Mouse (Mus musculus) adipocyte (in vitro differentiated cells): ENCODE data around the gene Susd6.
A peak's percentile ranks its signal among the peaks of the same experiment; 100 is the strongest.
"Not testable (repeated sequence)": the region's sequence is repeated elsewhere in the genome, so short reads cannot be mapped to it uniquely, and the experiment has no call there.

ENCODE experiments used
- DNase-seq: peaks from one replicate; pipeline ENCODE4 v3.0.0-alpha.2; 2016; ENCODE audit warnings: low spot score

Gene Susd6

DNA sequence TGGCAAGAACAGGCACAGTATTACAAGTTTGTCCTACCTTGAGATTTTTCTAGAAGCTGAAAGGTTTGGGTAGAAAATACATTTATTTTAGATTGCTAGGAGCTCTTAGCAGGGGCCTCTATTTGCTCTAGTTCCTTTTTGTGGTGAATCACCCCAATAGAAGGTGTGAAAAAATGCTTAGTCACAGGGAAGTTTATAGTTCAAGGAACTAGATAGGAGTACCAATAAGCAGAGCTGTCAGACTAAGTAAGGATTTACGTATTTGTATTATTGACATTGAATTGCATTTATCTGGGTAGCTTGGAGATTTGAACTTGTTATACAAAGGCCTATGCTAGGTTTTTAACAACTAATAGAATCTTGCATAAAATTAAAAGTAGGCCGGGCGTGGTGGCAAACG, 23.6 kb downstream of the Susd6 start:
- no peak for DNase-seq

DNA sequence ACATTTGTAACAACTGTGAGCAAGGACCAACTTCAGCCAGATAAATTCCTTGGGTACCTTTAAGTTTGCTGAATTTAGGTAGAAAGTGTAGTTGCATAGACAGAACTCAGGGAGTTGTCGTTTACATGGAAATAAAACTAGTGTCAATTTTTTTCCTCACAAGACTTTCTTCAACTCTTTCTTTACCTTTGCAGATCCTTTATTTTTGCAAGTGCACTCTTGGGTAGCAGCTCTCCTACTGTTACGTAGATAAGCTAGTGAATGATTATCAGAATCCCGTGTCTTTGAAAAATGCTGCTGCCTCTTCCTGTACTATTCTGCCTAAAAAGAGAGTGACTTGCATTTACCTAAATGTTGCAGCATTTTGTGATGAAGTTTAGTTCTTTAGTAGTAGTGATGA, 24.2 kb downstream of the Susd6 start:
- no peak for DNase-seq

DNA sequence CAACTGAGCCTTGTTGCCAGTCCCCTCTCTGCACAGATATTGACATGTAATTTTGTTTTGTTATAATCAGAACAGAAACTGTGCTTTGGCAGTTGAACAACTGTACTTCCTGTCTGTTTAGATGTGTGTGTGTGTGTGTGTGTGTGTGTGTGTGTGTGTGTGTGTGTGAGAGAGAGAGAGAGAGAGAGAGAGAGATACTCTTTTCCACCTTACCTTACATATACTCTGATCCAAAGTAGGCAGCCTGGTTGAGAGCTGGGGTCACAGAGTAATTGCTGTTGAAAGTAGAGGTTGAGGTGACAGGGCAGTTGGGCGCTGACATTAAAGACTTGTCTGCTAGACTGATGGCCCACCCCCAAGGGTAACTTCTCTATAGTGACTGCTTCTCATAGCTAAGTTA, 25.0 kb downstream of the Susd6 start:
- no peak for DNase-seq

GRCm38 (mm10) chr12:80815893-80816292, 25.6 kb downstream of the Susd6 start:
- no peak for DNase-seq

DNA sequence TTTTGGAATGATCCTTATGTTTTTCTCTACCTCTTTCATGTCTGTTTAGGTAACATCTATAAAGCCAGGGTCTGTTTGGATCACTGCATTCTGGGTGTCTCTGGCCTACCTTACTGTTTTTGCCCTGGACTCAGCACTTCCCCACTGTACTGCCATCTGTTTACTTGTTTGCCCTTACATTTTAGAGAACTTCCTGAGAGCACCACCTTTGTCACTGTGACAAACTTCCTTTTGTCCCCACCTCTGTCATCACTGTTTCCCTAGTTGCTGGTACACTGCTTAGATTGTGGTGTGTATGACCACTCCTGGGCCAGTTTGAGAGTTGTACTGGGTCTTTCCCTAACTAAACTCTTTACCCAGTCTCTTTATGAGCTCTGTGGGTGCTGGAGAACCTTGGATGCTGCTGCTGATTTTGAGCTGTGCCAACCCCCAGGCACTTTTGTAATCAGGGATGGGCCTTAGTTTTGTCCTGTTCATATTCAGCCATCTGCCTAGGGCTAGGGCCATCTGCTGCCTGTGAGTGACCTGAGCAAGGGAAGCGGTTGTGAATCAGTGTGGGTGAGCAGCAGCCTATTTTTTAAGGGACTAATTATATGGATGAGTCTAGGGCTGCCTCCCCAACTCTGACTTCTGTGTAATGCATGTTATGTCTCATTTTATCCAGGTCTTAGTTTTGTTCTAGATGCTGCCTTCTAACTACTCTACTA, 26.2 kb downstream of the Susd6 start:
- DNase-seq, result no peak

DNA sequence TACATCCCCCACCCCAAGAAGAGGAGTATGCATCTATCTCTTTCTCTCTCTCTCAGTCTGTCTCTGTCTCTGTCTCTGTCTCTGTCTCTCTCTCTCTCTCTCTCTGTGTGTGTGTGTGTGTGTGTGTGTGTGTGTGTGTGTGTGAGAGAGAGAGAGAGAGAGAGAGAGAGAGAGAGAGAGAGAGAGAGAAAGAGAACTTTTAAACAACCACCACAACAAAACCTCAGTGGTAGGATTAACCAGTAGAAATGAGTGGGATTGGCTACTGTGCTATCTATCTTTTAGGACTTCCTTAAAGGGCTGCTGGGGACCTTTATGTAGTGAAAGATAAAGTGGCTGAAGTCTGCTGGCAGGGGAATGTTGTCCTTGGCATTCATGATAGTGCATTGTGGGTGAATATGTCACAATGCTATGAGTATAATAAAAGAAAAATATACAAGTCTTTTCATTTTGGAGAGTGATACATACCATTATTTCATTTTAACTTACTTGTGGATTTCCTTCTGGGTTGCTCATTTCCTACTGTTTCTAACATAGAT, 27.5 kb downstream of the Susd6 start:
- peak; percentile 68 for DNase-seq

DNA sequence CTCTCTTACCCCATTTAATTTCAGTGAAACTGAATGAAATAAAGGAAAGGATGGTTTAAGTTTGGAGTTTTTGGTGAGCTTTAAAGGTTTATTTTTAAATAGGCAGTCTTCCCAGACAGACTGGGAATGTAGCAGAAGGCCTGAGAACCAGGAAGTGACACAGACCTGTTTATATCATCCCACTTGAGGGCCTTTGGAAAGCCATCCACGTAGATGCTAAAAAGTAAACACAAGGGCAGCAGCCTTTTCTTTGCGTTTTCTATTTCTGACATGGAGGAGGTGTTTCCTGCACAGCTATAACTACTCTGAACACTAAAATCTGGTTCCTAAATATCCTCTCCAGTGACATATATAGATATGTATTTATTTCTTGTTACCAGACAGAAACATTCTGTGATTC, 28.7 kb downstream of the Susd6 start:
- DNase-seq, result not testable (repeated sequence)

DNA sequence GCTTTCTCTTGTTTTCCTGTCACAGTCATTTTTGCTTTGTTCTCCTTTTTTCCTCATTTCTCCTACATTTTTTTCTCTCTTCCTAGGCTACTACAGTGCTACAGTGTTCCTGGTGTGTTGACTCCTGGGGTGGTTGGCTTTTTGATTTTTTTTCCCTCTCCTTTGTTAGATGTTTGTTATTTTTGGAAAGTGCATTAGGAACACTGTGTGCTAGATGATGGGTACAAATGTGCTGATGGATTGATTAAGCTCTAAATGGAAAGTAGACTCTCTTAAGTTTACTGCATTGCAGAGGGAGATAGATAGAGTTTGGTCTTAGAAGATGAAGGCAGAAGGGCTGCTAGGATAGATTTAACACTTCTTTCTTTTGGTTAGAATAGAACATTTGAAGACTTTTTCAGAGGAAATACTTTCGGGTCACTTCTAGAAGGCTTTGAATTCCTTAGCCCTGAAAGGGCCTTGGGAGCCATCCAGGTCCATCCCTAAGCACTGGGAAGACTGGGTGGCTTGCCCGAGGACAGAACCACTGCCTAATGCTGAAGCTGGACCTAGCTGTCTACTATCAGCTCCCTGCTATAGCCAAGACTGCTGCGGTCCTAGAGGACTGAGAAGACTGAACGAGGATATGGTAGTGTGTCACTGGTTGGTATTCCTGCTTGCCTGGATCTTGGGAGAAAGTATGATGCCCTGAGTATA, 31.1 kb downstream of the Susd6 start:
- DNase-seq, result peak; percentile 16

DNA sequence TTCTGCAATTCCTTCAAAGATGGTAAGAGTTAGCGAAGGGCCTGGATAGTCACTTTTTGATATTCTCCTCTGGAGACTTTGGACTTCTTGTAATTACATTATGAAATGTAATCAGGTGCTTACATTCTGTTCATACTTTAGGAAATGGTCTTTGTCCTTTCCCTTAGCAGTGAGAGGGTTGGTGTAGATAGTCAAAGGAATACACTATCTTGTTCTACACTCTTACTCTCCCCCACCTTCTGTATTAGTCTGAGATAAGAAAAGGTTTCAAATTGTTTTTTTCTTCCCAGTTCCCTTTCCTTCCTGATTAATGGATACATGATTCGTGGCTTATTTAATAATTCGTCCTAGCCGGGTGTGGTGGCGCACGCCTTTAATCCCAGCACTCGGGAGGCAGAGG, 32.2 kb downstream of the Susd6 start:
- no peak for DNase-seq

DNA sequence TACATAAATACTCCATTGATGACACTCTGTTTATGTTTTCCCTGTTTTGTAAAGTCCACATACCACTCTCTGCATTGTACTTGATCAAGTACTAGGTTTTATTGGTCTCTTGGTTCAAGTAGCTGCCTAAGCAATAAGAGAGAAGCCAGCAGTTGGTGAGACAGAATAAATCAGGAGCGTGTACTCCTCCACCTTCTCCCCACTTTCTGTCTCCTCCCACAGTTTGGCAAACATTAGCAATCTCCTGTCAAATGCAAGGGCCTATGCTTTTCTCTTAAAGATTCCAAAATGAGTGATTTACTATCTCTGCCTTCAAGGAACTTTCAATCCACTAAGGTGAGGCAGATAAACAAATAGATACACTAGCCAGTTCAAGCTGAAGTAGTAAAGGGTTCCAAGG, 33.9 kb downstream of the Susd6 start:
- peak; percentile 38 for DNase-seq

DNA sequence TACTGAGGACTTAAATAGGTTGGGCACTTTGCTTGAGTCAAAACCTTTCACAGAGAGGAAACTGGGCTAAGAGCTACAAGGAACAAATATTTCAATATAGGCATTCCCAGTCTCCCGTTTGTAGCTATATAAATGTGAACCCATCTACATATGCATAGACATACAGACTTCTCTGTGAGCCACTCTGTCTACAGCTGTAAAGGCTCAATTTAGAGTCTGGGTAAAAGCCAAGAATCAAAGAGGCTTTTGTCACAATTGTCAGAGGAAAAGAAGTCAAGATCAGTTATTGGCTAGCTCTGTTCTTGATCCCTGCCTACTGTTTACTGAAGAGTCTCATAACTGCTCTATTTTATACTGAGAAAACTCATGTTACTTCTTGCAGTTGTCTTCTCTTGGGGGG, 36.1 kb downstream of the Susd6 start:
- DNase-seq, result no peak

DNA sequence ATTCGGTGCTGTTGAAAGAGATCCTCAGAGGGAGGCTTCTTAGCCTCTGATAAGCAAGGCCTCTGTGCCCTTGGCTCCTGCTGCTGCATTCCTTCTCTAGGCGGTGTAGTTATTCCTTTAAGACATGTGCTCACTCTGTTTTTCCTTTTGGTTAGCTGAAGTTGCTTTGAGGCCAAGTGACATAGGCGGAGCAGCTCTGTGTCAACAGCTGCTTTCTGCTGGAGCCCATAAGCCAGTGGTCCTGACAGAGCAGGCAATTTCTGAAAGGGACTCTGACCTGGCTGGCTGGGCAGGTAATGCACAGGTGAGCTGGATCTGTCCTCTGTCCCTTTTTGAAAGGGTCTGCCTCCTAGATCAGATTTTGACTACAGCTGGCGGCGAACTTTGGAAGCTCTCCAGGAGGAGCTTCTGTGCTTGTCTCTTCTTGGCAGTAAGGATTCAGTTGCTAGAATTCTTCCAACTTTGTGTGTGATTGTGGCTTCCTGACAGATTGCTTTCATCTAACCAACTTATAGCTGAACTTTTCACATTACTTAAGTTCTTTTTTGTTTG, 37.2 kb downstream of the Susd6 start:
- DNase-seq, result peak; percentile 45

DNA sequence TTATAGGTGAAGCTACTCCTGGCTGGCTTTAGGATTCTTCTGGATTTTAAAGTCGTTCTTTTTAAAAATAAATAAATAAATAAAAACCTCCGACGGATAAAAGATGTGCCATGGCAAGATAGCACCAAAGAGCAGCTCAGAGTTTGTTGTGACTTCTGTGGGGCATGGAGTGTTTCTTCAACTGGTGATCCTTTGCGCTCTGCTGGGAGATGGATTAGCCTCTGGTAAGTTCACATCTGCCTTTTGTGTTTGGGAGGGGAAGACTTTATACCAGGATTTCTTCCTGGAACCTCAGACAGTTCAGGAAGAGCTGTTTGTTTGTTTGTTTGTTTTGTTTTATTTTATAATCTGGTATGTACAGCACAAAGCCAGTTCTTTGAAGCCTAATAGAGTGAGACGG, 37.7 kb downstream of the Susd6 start:
- no peak for DNase-seq

GRCm38 (mm10) chr12:80828951-80829350, 38.6 kb downstream of the Susd6 start:
- peak; percentile 36 for DNase-seq

DNA sequence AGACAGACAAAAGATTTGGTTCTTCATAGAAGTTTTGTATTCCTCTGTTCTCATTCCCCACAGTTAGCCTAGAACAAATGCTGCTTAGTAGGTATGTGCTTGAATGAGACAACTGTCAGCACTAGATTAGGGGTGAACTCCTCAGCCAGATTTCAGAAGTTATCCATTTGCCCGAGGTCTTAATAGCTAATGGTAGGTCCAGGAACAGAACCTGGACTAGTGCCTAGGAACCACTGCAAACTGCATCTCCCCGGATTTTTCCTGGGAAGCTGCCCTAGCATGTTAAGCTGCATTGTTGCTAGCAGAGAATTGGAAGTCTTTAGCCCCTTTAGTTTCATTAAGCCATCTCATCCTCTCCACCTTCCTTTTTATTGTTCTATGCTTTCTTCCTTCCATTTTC, 39.9 kb downstream of the Susd6 start:
- DNase-seq, result no peak

DNA sequence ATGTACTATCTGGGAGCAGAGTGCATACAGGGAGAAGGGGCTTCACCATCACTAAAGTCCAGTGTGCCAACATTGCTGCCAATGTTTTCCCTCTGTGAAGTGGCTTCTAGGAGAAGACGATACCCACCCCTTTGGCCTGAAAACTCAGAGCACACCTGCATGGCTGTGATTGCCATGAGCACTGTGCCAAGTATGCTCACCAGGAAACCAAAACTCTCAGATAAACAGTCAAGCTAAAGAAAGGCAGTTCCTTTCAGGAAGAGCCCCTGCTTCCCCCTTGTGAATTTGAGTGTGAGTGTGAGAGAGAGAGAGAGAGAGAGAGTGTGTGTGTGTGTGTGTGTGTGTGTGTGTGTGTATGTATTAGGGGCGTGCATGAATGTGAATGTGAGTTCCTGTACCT, 40.5 kb downstream of the Susd6 start:
- no peak for DNase-seq

- DNase-seq, result no peak
These were observed 42.0 kb downstream of the Susd6 start for GRCm38 (mm10) chr12:80832313-80832712.

- no peak for DNase-seq
These were observed 43.2 kb downstream of the Susd6 start for GRCm38 (mm10) chr12:80833541-80833940.

- no peak for DNase-seq
These were observed 44.0 kb downstream of the Susd6 start for GRCm38 (mm10) chr12:80834156-80834900.

DNA sequence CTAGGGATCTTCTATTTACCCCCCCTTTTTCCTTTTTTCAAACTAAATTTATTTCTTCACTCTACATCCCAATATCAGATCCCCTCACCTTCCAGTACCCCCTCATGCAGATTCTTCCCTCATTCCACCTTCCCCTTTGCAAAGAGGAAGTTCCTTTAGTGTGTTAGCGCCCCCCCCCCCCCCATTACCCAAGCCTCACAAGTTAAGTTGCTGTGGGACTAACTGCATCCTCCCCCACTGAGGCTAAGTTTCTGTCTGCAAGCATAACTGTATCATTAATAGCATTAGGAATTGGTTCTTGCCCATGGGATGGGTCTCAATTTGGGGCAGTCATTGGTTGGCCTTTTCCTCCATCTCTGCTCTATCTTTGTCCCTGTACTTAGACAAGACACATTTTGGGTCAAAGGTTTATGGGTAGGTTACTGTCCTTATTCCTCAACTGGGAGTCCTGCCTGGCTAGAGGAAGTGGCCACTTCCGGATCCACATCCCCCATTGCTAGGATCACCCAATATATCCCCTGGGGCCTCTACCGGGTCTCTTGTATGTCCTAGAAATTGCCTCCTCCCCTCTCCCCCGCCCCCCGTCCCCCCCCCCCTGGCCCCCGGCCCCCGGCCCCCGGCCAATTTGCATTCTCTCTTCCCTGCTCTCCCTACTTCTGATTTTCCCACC, 44.7 kb downstream of the Susd6 start:
- DNase-seq, result no peak

- no peak for DNase-seq
These were observed 47.3 kb downstream of the Susd6 start for GRCm38 (mm10) chr12:80837614-80838013.

- DNase-seq, result no peak
These were observed 48.0 kb downstream of the Susd6 start for GRCm38 (mm10) chr12:80838271-80838670.
